Comparison of ENCODE assay signal across 21 mouse cellular contexts in genomic region chr10:28408980-28409379, GRCm38 (mm10).
DNase-seq lines count a peak whose midpoint lies in the region; ATAC-seq and TF ChIP-seq lines count a peak whose summit lies in the region.
"Had no signal": no experiment of that assay in that cellular context is flagged by ENCODE, and none has a peak within 500 bp of the region (broad histone marks: within the 10 kb centered on the region; RNA-seq: fewer than 3 reads in every experiment).

No protein-coding gene starts in this region.

- H3K4me2 ChIP-seq in embryonic facial prominence, embryonic 14.5 days (ENCODE audit: low read depth, low read length), result no peak overlapping the region
- no peak overlapping the region for H3K4me2 ChIP-seq in intestine, embryonic 16.5 days (ENCODE audit: low read depth, low read length)
- H3K4me2 ChIP-seq in intestine, embryonic 15.5 days (replicated peaks), result no peak overlapping the region
- no peak overlapping the region for H3K4me2 ChIP-seq in stomach, embryonic 15.5 days
- H3K4me2 ChIP-seq in stomach, postnatal 0 days (replicated peaks; ENCODE audit: low read depth), result no peak overlapping the region

- DNase-seq in embryonic facial prominence, embryonic 14.5 days (ENCODE audit: low spot score), result peak; percentile 55
- no peak for DNase-seq in embryonic facial prominence, embryonic 10.5 days (ENCODE audit: low spot score)
- DNase-seq in stomach, postnatal 0 days (ENCODE audit: low spot score), result no peak
- DNase-seq: adrenal gland, adult 2 months; adrenal gland, adult 8-10 months; adrenal gland, postnatal 10 days; adrenal gland, postnatal 14 days; adrenal gland, postnatal 25 days; adrenal gland, postnatal 36 days; B cell, adult 2 months; cerebellum, adult 11 months; cerebellum, adult 11-12 months; cerebellum, adult 18-20 months had no signal

- no peaks in the 10 kb centered on the region for H3K4me1 ChIP-seq in embryonic facial prominence, embryonic 14.5 days (ENCODE audit: control insufficient read depth, insufficient read depth, low read length)
- no peaks in the 10 kb centered on the region for H3K4me1 ChIP-seq in embryonic facial prominence, embryonic 10.5 days
- no peaks in the 10 kb centered on the region for H3K4me1 ChIP-seq in intestine, embryonic 16.5 days (ENCODE audit: control insufficient read depth, insufficient read depth, low read length)
- H3K4me1 ChIP-seq in intestine, embryonic 15.5 days (replicated peaks), result no peaks in the 10 kb centered on the region
- no peaks in the 10 kb centered on the region for H3K4me1 ChIP-seq in stomach, embryonic 15.5 days
- H3K4me1 ChIP-seq in stomach, postnatal 0 days (replicated peaks; ENCODE audit: control insufficient read depth, insufficient read depth), result no peaks in the 10 kb centered on the region

- no peak for TF ChIP-seq EP300 in stomach, postnatal 0 days (optimal IDR thresholded peaks at IDR 0.05)

- H3K27ac ChIP-seq in embryonic facial prominence, embryonic 14.5 days (replicated peaks; ENCODE audit: low read depth, low read length), result no peak overlapping the region
- no peak overlapping the region for H3K27ac ChIP-seq in embryonic facial prominence, embryonic 10.5 days (replicated peaks)
- H3K27ac ChIP-seq in intestine, embryonic 16.5 days (ENCODE audit: low read length), result no peak overlapping the region
- H3K27ac ChIP-seq in intestine, embryonic 15.5 days, result no peak overlapping the region
- H3K27ac ChIP-seq in stomach, embryonic 15.5 days, result no peak overlapping the region
- no peak overlapping the region for H3K27ac ChIP-seq in stomach, postnatal 0 days (replicated peaks)

- no peaks in the 10 kb centered on the region for H3K27me3 ChIP-seq in embryonic facial prominence, embryonic 14.5 days (replicated peaks; ENCODE audit: control insufficient read depth, insufficient read depth, low read length)
- H3K27me3 ChIP-seq in embryonic facial prominence, embryonic 10.5 days (replicated peaks; ENCODE audit: low read depth, poor library complexity, severe bottlenecking), result no peaks in the 10 kb centered on the region
- H3K27me3 ChIP-seq in intestine, embryonic 16.5 days (replicated peaks; ENCODE audit: control insufficient read depth, insufficient read depth, low read length), result no peaks in the 10 kb centered on the region
- no peaks in the 10 kb centered on the region for H3K27me3 ChIP-seq in intestine, embryonic 15.5 days (replicated peaks)
- H3K27me3 ChIP-seq in stomach, embryonic 15.5 days (replicated peaks), result no peaks in the 10 kb centered on the region
- H3K27me3 ChIP-seq in stomach, postnatal 0 days (ENCODE audit: control insufficient read depth, insufficient read depth, low read length), result no peaks in the 10 kb centered on the region
- H3K27me3 ChIP-seq: CH12.LX, Patski had no signal

- WGBS in embryonic facial prominence, embryonic 14.5 days, result 23% methylated on average over 2 of the region's 2 CpGs
- WGBS in embryonic facial prominence, embryonic 10.5 days, result 78% methylated on average over 2 of the region's 2 CpGs
- WGBS in intestine, embryonic 16.5 days, result 65% methylated on average over 2 of the region's 2 CpGs
- WGBS in intestine, embryonic 15.5 days, result 66% methylated on average over 2 of the region's 2 CpGs
- WGBS in stomach, embryonic 15.5 days, result 57% methylated on average over 2 of the region's 2 CpGs
- 51% methylated on average over 2 of the region's 2 CpGs for WGBS in stomach, postnatal 0 days

- no peak overlapping the region for H3K4me3 ChIP-seq in embryonic facial prominence, embryonic 14.5 days (ENCODE audit: low read depth, low read length)
- H3K4me3 ChIP-seq in embryonic facial prominence, embryonic 10.5 days, result no peak overlapping the region
- no peak overlapping the region for H3K4me3 ChIP-seq in intestine, embryonic 16.5 days (ENCODE audit: low read length)
- H3K4me3 ChIP-seq in intestine, embryonic 15.5 days (replicated peaks), result no peak overlapping the region
- no peak overlapping the region for H3K4me3 ChIP-seq in stomach, embryonic 15.5 days (replicated peaks)
- H3K4me3 ChIP-seq in stomach, postnatal 0 days (ENCODE audit: low read depth, low read length), result no peak overlapping the region

- TF ChIP-seq CTCF in stomach, postnatal 0 days (IDR thresholded peaks at IDR 0.05; ENCODE audit: low read depth), result no peak

- H3K9me3 ChIP-seq in embryonic facial prominence, embryonic 14.5 days (ENCODE audit: control insufficient read depth, low read length), result no peaks in the 10 kb centered on the region
- H3K9me3 ChIP-seq in embryonic facial prominence, embryonic 10.5 days, result no peaks in the 10 kb centered on the region
- no peaks in the 10 kb centered on the region for H3K9me3 ChIP-seq in intestine, embryonic 16.5 days (ENCODE audit: control insufficient read depth, low read length)
- no peaks in the 10 kb centered on the region for H3K9me3 ChIP-seq in intestine, embryonic 15.5 days
- H3K9me3 ChIP-seq in stomach, embryonic 15.5 days, result no peaks in the 10 kb centered on the region
- no peaks in the 10 kb centered on the region for H3K9me3 ChIP-seq in stomach, postnatal 0 days (ENCODE audit: control insufficient read depth, low read length)
- H3K9me3 ChIP-seq: G1E had no signal

- H3K36me3 ChIP-seq in embryonic facial prominence, embryonic 14.5 days (ENCODE audit: control insufficient read depth, insufficient read depth, low read length), result no peaks in the 10 kb centered on the region
- no peaks in the 10 kb centered on the region for H3K36me3 ChIP-seq in embryonic facial prominence, embryonic 10.5 days (replicated peaks)
- H3K36me3 ChIP-seq in intestine, embryonic 16.5 days (ENCODE audit: control insufficient read depth, insufficient read depth, low read length), result no peaks in the 10 kb centered on the region
- H3K36me3 ChIP-seq in intestine, embryonic 15.5 days, result no peaks in the 10 kb centered on the region
- H3K36me3 ChIP-seq in stomach, embryonic 15.5 days, result no peaks in the 10 kb centered on the region
- no peaks in the 10 kb centered on the region for H3K36me3 ChIP-seq in stomach, postnatal 0 days (ENCODE audit: control insufficient read depth, insufficient read depth, low read length)
- H3K36me3 ChIP-seq: G1E had no signal

- no peak for ATAC-seq in embryonic facial prominence, embryonic 14.5 days (ENCODE audit: low read depth)
- ATAC-seq in intestine, embryonic 16.5 days, result peak; percentile 52; the same call in 1 of the 2 replicates
- ATAC-seq in intestine, embryonic 15.5 days, result no peak
- ATAC-seq in stomach, embryonic 15.5 days (ENCODE audit: insufficient read depth, low FRiP score, low read depth), result 0 out of 2 replicates have a peak, but pooled peaks have one; percentile 18
- no peak for ATAC-seq in stomach, postnatal 0 days (ENCODE audit: low FRiP score, low TSS enrichment)
- ATAC-seq: activated CD4-positive, CD25-positive, alpha-beta regulatory T cell, adult 4 months; CD4-positive, CD25-positive, alpha-beta regulatory T cell, adult 4 months; Patski had no signal

- no peak overlapping the region for H3K9ac ChIP-seq in embryonic facial prominence, embryonic 14.5 days (ENCODE audit: low read depth, low read length)
- no peak overlapping the region for H3K9ac ChIP-seq in intestine, embryonic 16.5 days (ENCODE audit: low read depth, low read length)
- no peak overlapping the region for H3K9ac ChIP-seq in intestine, embryonic 15.5 days
- no peak overlapping the region for H3K9ac ChIP-seq in stomach, embryonic 15.5 days
- H3K9ac ChIP-seq in stomach, postnatal 0 days (ENCODE audit: low read length), result no peak overlapping the region

Comparison
In these comparisons a context has a peak if more than half of its experiments do, and no peak if none do; other contexts are left out.
1. ATAC-seq: peak in intestine, embryonic 16.5 days (single experiment) and stomach, embryonic 15.5 days (single experiment); none in embryonic facial prominence, embryonic 14.5 days (single experiment), intestine, embryonic 15.5 days (single experiment) and stomach, postnatal 0 days (single experiment).